Mouse (Mus musculus) G1E-ER4 (cell line): ENCODE data around the gene Olfr143. TPM values are rescaled to one million over a fixed set of nuclear protein-coding genes. Genes with fewer than 3 reads are reported as not detected.

Source experiments
- GATA1 ChIP-seq: IDR thresholded peaks from one replicate; pipeline ENCODE4 v1.8.0; 2012; ENCODE audit warnings: low read length, inconsistent platforms
- polyA plus RNA-seq: library from polyadenylated mRNA; stranded (reverse); fragments of >175 nt; gene quantifications from 2 replicates; pipeline ENCODE4 v1.2.3, GENCODE M21; 2012

The Olfr143 gene
- polyA plus RNA-seq, result not detected in 2 replicates

- no peak for TF ChIP-seq GATA1
Measured at GRCm38 (mm10) chr9:38252474-38252873, at the start of gene Olfr143. Olfr143 (plus strand) TSS chr9:38252774.

GRCm38 (mm10) chr9:38208065-38208464 is 44.5 kb upstream of the Olfr143 start, which contains the start of gene Olfr893:
Olfr893 (plus strand) TSS chr9:38208365.
- TF ChIP-seq GATA1, result no peak

GRCm38 (mm10) chr9:38217755-38218154 is 34.8 kb upstream of the Olfr143 start, which contains the start of gene Olfr894:
Olfr894 (plus strand) TSS chr9:38218055.
- TF ChIP-seq GATA1, result no peak

- no peak for TF ChIP-seq GATA1
Measured at GRCm38 (mm10) chr9:38267551-38267950, 15.0 kb downstream of the Olfr143 start, which contains the start of gene Olfr895. Olfr895 (plus strand) TSS chr9:38267851.

- TF ChIP-seq GATA1, result no peak
Measured at GRCm38 (mm10) chr9:38290807-38291206, 38.2 kb downstream of the Olfr143 start, which contains the start of gene Olfr896-ps1. Olfr896-ps1 (plus strand) TSS chr9:38291107.

Other genes starting within 250 kb of the Olfr143 start
- gene Olfr883, start 227.0 kb upstream of the Olfr143 start, polyA plus RNA-seq, result not detected in 2 replicates
- gene Olfr884, start 206.2 kb upstream of the Olfr143 start, polyA plus RNA-seq, result not detected in 2 replicates
- gene Olfr885, start 191.5 kb upstream of the Olfr143 start, polyA plus RNA-seq, result not detected in 2 replicates
- gene Olfr887, start 168.7 kb upstream of the Olfr143 start, polyA plus RNA-seq, result not detected in 2 replicates
- not detected in 2 replicates for gene Olfr888, start 144.6 kb upstream of the Olfr143 start, polyA plus RNA-seq
- not detected in 2 replicates for gene Olfr889, start 137.6 kb upstream of the Olfr143 start, polyA plus RNA-seq
- not detected in 2 replicates for gene Olfr890, start 110.3 kb upstream of the Olfr143 start, polyA plus RNA-seq
- not detected in 2 replicates for gene Olfr891, start 72.0 kb upstream of the Olfr143 start, polyA plus RNA-seq
- not detected in 2 replicates for gene Olfr893, start 44.4 kb upstream of the Olfr143 start, polyA plus RNA-seq
- gene Olfr894, start 34.7 kb upstream of the Olfr143 start, polyA plus RNA-seq, result not detected in 2 replicates
- not detected in 2 replicates for gene Olfr895, start 15.1 kb downstream of the Olfr143 start, polyA plus RNA-seq
- not detected in 2 replicates for gene Olfr896-ps1, start 38.3 kb downstream of the Olfr143 start, polyA plus RNA-seq
- gene Olfr25, start 76.3 kb downstream of the Olfr143 start, polyA plus RNA-seq, result not detected in 2 replicates
- not detected in 2 replicates for gene Olfr898, start 95.6 kb downstream of the Olfr143 start, polyA plus RNA-seq
- not detected in 2 replicates for gene Olfr250, start 114.1 kb downstream of the Olfr143 start, polyA plus RNA-seq
- gene Olfr251, start 124.3 kb downstream of the Olfr143 start, polyA plus RNA-seq, result not detected in 2 replicates
- gene Olfr147, start 148.9 kb downstream of the Olfr143 start, polyA plus RNA-seq, result not detected in 2 replicates
- not detected in 2 replicates for gene Olfr901, start 176.7 kb downstream of the Olfr143 start, polyA plus RNA-seq
- not detected in 2 replicates for gene Olfr902, start 194.9 kb downstream of the Olfr143 start, polyA plus RNA-seq
- gene Olfr904, start 210.4 kb downstream of the Olfr143 start, polyA plus RNA-seq, result not detected in 2 replicates
- not detected in 2 replicates for gene Olfr905, start 218.3 kb downstream of the Olfr143 start, polyA plus RNA-seq
- gene Olfr906, start 234.3 kb downstream of the Olfr143 start, polyA plus RNA-seq, result not detected in 2 replicates
- 0.06 TPM in 1 of 2 replicates, not detected in the other for gene Olfr907, start 243.0 kb downstream of the Olfr143 start, polyA plus RNA-seq